Mouse (Mus musculus): Measurements from ENCODE around the gene Fmo2.

DNA sequence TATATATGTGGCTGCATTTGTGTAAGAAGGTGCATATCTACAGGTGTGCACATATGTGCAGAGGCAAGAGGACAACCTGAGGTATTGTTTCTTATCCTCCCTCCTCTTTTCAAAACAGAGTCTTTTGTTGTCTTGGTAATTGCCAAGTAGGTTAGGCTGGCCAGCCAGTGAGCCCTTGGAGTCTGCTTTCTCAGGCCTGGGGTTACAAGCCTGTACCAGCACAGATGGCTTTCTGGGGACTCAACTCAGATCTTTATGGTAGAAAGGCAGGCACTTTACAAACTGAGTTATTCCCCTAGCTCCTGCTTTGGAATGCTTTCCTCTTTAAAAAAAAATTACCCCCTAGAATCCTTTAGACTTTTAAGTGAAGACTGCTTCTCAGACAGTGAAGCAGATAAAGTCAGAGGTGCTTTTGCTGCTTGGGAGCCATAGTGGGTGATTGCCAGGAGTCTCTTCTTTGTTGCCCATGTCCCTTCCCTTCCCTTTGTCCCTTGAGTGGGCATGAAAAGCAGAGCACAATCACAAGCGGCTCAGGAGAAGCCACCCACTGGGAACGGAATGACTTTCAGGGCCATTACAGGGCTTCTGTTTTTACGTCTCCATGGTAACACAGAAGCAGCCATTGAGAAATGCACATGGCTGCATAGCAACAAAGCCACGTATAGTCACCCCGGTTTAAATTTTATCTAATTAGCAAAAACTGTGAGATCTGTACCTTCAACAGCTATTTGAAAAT, 66.5 kb downstream of the Fmo2 start:
- TF ChIP-seq CTCF (IDR thresholded peaks at IDR 0.05; ENCODE audit: extremely low read depth, insufficient read depth, insufficient read length, insufficient replicate concordance) (no peak), POLR2A (IDR thresholded peaks at IDR 0.05; ENCODE audit: low read depth, low read length) (no peak)
